Mouse (Mus musculus) limb, embryonic 14.5 days (tissue): ENCODE measurements at regions not wholly inside any gene's neighbourhood (a gene's known extent, or its start where the extent isn't known, plus 50 kb on each side); places are given as distances from the start of the nearest gene placed in this dataset.

Source experiments
- ATAC-seq: fragments of 200-750 bp; cut with Nextera tagmentation; 2 replicates; pipeline ENCODE4 v1.8.0; 2017; ENCODE audit warnings: low read depth, moderate number of reproducible peaks, moderate TSS enrichment; ENCODE audit not compliant: low FRiP score
- DNase-seq: peaks from one replicate; pipeline ENCODE4 v3.0.0-alpha.2; 2015; ENCODE audit warnings: low spot score
- H3K27ac ChIP-seq: fragments of 300-500 bp; sonication (generic); replicated peaks from 2 replicates; pipeline ENCODE4 v1.5.1; 2014; ENCODE audit warnings: low read depth, mild to moderate bottlenecking, low read length, moderate library complexity, mixed read lengths
- H3K27me3 ChIP-seq: fragments of 300-500 bp; sonication (generic); 2 replicates; pipeline ENCODE4 v1.6.1; 2014; ENCODE audit warnings: low read length, mixed read lengths; ENCODE audit not compliant: control insufficient read depth, insufficient read depth
- H3K36me3 ChIP-seq: fragments of 300-500 bp; sonication (generic); 2 replicates; pipeline ENCODE4 v1.6.1; 2014; ENCODE audit warnings: mild to moderate bottlenecking, low read length, moderate library complexity, mixed read lengths; ENCODE audit not compliant: control insufficient read depth, insufficient read depth
- H3K4me1 ChIP-seq: fragments of 300-500 bp; sonication (generic); 2 replicates; pipeline ENCODE4 v1.6.1; 2014; ENCODE audit warnings: antibody characterized with exemption, low read length, mixed read lengths; ENCODE audit not compliant: control insufficient read depth, insufficient read depth
- H3K4me2 ChIP-seq: fragments of 300-500 bp; sonication (generic); replicated peaks from 2 replicates; pipeline ENCODE4 v1.6.1; 2014; ENCODE audit warnings: low read depth, mild to moderate bottlenecking, low read length, moderate library complexity; ENCODE audit not compliant: severe bottlenecking
- H3K4me3 ChIP-seq: fragments of 300-500 bp; sonication (generic); replicated peaks from 2 replicates; pipeline ENCODE4 v1.5.1; 2014; ENCODE audit warnings: low read length
- H3K9ac ChIP-seq: fragments of 300-500 bp; sonication (generic); 2 replicates; pipeline ENCODE4 v1.6.1; 2014; ENCODE audit warnings: mild to moderate bottlenecking, low read depth, low read length, moderate library complexity; ENCODE audit not compliant: severe bottlenecking
- H3K9me3 ChIP-seq: fragments of 300-500 bp; sonication (generic); 2 replicates; pipeline ENCODE4 v1.6.1; 2016; ENCODE audit warnings: low read length; ENCODE audit not compliant: control insufficient read depth
- POLR2A ChIP-seq: fragments of 200-500 bp; IDR thresholded peaks from 2 replicates; pipeline ENCODE4 v1.8.0; 2012; ENCODE audit warnings: inconsistent platforms, mild to moderate bottlenecking, moderate library complexity, borderline replicate concordance; ENCODE audit not compliant: insufficient read depth, insufficient read length; ENCODE audit errors: extremely low read depth
- WGBS: fragments of 180-500 bp; shearing (Covaris S2); extraction: QIAGEN DNeasy Blood & Tissue Kit; methylation state at CpG from one replicate; pipeline ENCODE4 v1.1.7; 2014; 5-methylcytosine and 5-hydroxymethylcytosine counted together

GRCm38 (mm10) chr10:43707821-43708373 is 129.8 kb downstream of the Cd24a start:
- Histone ChIP-seq H3K27me3 (no peaks in the 10 kb centered on the region), H3K4me3 (no peak overlapping the region), H3K36me3 (no peaks in the 10 kb centered on the region), H3K9me3 (no peaks in the 10 kb centered on the region), H3K4me2 (no peak overlapping the region), H3K4me1 (0 out of 2 replicates have a peak, but pooled peaks cover 6% of the 10 kb centered on the region), H3K9ac (no peak overlapping the region), H3K27ac (no peak overlapping the region)
- DNase-seq, result no peak
- WGBS, result 60% methylated on average over 15 of the region's 15 CpGs
- TF ChIP-seq POLR2A, result no peak
- ATAC-seq, result no peak

GRCm38 (mm10) chr10:43709278-43710033 is 131.4 kb downstream of the Cd24a start:
- ATAC-seq (no peak), DNase-seq (no peak)
- TF ChIP-seq POLR2A, result no peak
- whole genome bisulfite sequencing, result 92% methylated on average over 6 of the region's 6 CpGs
- Histone ChIP-seq H3K4me1 (0 out of 2 replicates have a peak, but pooled peaks cover 6% of the 10 kb centered on the region), H3K9ac (no peak overlapping the region), H3K27me3 (no peaks in the 10 kb centered on the region), H3K27ac (no peak overlapping the region), H3K9me3 (no peaks in the 10 kb centered on the region), H3K4me3 (no peak overlapping the region), H3K4me2 (no peak overlapping the region), H3K36me3 (no peaks in the 10 kb centered on the region)

DNA sequence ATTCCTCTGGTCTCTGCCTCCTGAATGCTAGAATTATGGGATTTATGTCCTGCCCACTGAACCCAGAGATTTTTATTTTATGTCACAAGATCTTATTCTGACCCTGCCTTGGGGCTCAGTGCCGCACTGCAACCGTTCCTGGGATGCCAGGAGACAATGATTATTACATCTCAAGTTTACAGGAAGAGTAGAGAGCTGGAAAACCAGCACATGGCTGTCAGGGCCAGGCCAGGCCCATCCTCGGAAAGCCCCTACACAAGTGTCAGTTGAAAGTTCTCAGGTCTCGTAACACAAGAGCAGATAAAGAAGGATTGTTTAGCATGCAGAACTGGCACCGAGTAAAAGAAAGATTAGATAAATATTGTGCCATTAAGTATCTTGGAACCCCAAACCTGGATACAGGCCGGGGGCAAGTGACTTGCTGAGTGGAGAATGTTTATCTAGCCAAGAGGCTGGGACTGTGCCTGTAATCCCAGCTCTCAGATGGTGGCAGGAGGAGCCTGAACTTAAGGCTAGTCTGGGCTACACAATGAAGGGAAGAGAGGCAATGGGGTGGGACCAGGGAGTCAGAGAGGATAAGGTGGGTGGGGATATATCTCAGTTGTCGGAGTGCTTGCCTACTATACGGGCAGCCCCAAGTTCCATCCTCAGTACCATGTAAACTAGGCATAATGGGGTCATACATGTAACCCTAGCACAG is 132.3 kb downstream of the Cd24a start:
- DNase-seq (no peak), ATAC-seq (no peak)
- Histone ChIP-seq H3K4me2 (no peak overlapping the region), H3K9ac (no peak overlapping the region), H3K27me3 (no peaks in the 10 kb centered on the region), H3K36me3 (no peaks in the 10 kb centered on the region), H3K4me1 (0 out of 2 replicates have a peak, but pooled peaks cover 3% of the 10 kb centered on the region), H3K27ac (no peak overlapping the region), H3K9me3 (no peaks in the 10 kb centered on the region), H3K4me3 (no peak overlapping the region)
- whole genome bisulfite sequencing, result 84% methylated on average over 8 of the region's 8 CpGs
- TF ChIP-seq POLR2A, result no peak

DNA sequence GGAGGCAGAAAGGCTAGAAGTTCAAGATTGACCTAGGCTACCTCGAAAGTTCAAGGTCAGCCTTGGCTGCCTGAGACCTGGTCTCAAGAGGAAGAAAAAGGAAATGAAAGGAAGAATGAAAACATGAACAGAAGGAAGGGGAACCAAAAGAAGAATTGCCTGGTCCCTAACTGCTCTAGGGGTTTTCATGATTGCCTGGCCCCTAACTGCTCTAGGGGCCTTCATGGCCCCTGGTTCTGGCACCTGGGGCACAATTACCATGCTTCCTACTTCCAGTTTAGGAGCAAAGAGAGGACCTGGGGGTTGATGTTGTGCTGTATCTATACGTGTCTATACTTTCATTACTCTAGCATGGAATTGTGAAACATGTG is 132.8 kb downstream of the Cd24a start:
- 93% methylated on average over 2 of the region's 2 CpGs for WGBS
- no peak for ATAC-seq

DNA sequence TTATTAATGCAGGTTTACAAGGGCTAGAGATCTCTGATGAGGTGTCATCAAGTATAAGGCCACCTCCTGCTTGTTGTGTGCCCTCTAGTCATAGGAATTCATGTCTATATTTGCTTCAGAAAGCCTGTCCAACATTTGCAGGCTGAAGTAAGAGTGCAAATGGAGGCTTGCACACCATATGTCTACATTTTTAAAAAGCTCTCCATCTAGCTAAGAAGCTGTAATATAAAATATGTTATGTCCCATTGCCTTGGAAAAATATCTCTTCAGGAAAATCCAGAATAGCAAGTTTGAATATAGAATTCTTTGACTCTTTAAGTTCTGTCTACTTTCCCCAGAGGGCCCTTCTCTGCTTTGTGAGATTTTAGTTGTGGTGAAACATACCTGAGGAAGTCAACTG is 134.6 kb downstream of the Cd24a start:
- H3K9me3 ChIP-seq, result no peaks in the 10 kb centered on the region
- H3K4me1 ChIP-seq, result no peaks in the 10 kb centered on the region
- H3K36me3 ChIP-seq, result no peaks in the 10 kb centered on the region
- no peak for ATAC-seq
- H3K27ac ChIP-seq, result no peak overlapping the region
- H3K4me2 ChIP-seq, result no peak overlapping the region
- no peak overlapping the region for H3K9ac ChIP-seq
- H3K27me3 ChIP-seq, result no peaks in the 10 kb centered on the region
- DNase-seq, result no peak
- H3K4me3 ChIP-seq, result no peak overlapping the region
- TF ChIP-seq POLR2A, result no peak

More for the DNA sequence above, 132.8 kb downstream of the Cd24a start:
- Histone ChIP-seq H3K9me3 (no peaks in the 10 kb centered on the region), H3K4me2 (no peak overlapping the region), H3K4me1 (0 out of 2 replicates have a peak, but pooled peaks cover 2% of the 10 kb centered on the region), H3K9ac (no peak overlapping the region), H3K27ac (no peak overlapping the region), H3K27me3 (no peaks in the 10 kb centered on the region), H3K4me3 (no peak overlapping the region), H3K36me3 (no peaks in the 10 kb centered on the region)
- TF ChIP-seq POLR2A, result no peak
- no peak for DNase-seq
